Mouse (Mus musculus) forebrain, embryonic 14.5 days (tissue): Measurements from ENCODE around the gene Bbip1. TPM values are rescaled to one million over a fixed set of nuclear protein-coding genes. Genes with fewer than 3 reads are reported as not detected.

Experiments
- ATAC-seq: fragments of 200-750 bp; cut with Nextera tagmentation; 2 replicates; pipeline ENCODE4 v1.8.0; 2017; ENCODE audit warnings: mild to moderate bottlenecking, moderate library complexity
- DNase-seq: peaks from one replicate; pipeline ENCODE4 v3.0.0-alpha.2; 2015; ENCODE audit warnings: low spot score
- H3K27ac ChIP-seq: fragments of 300-500 bp; sonication (generic); 2 replicates; pipeline ENCODE4 v1.5.1; 2014; ENCODE audit warnings: low read depth, mild to moderate bottlenecking, control low read depth, low read length, moderate library complexity
- H3K27me3 ChIP-seq: fragments of 300-500 bp; sonication (generic); replicated peaks from 2 replicates; pipeline ENCODE4 v1.6.1; 2014; ENCODE audit warnings: low read length, control low read depth, mixed read lengths; ENCODE audit not compliant: control insufficient read depth, insufficient read depth
- H3K36me3 ChIP-seq: fragments of 300-500 bp; sonication (generic); 2 replicates; pipeline ENCODE4 v1.6.1; 2014; ENCODE audit warnings: low read length, control low read depth; ENCODE audit not compliant: control insufficient read depth, insufficient read depth
- H3K4me1 ChIP-seq: fragments of 300-500 bp; sonication (generic); 2 replicates; pipeline ENCODE4 v1.6.1; 2014; ENCODE audit warnings: antibody characterized with exemption, low read length, control low read depth; ENCODE audit not compliant: control insufficient read depth, insufficient read depth
- H3K4me2 ChIP-seq: fragments of 300-500 bp; sonication (generic); 2 replicates; pipeline ENCODE4 v1.6.1; 2014; ENCODE audit warnings: mild to moderate bottlenecking, control low read depth, low read length
- H3K4me3 ChIP-seq: fragments of 300-500 bp; sonication (generic); 2 replicates; pipeline ENCODE4 v1.5.1; 2014; ENCODE audit warnings: low read depth, low read length, control low read depth
- H3K9ac ChIP-seq: fragments of 300-500 bp; sonication (generic); 2 replicates; pipeline ENCODE4 v1.6.1; 2014; ENCODE audit warnings: mild to moderate bottlenecking, low read length, control low read depth, moderate library complexity
- H3K9me3 ChIP-seq: fragments of 300-500 bp; sonication (generic); replicated peaks from 2 replicates; pipeline ENCODE4 v1.6.1; 2016; ENCODE audit warnings: low read length, control low read depth, mixed read lengths; ENCODE audit not compliant: control insufficient read depth
- WGBS: fragments of 180-500 bp; shearing (Covaris S2); extraction: QIAGEN DNeasy Blood & Tissue Kit; methylation state at CpG from one replicate; pipeline ENCODE4 v1.1.7; 2014; 5-methylcytosine and 5-hydroxymethylcytosine counted together
- polyA plus RNA-seq: library from polyadenylated mRNA; unstranded; fragments of >200 nt; fragmentation: Nextera tagmentation; extraction: Ambion mirVana; gene quantifications from 2 replicates; pipeline ENCODE4 v1.2.1, GENCODE M21; 2014

Bbip1 gene
- polyA plus RNA-seq, 1 experiment from 2014 or later = 174 TPM

- Histone ChIP-seq H3K4me2 (peak overlapping the region; percentile 70; the same call in 1 of the 2 replicates), H3K36me3 (peaks cover 17% of the 10 kb centered on the region)
- ATAC-seq = no peak
Observed at GRCm38 (mm10) chr19:53906033-53906702, 38.3 kb downstream of the Bbip1 start.

DNA sequence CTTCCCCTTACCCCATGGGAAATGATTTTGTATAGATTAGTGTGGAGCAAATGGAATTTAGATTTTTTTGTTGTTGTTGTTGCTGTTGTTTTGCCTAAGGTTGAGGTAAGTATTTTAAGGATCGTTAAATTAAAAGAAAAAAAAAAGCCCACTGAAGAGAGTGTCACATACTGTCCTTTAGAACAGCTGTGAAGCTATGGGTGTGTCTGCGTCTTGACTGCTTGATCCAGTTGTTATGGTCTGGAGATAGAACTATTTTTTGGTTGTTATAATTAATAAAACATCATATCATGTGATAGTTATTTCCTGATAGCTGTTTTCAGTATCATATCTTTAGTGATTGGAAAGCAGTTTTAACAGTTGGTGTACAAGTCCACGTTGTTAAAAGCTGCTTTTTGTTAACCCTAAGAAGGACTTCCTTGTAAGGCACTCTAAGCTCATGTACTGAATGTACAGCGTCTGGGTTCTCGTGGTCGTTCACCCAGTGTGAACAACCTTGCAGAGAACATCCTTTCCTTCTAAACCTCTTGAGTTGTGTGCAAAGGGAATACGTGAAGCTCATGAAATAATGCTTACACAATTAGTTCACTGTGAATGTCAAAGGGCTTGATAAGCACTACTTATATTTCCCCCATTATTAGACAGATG lies 39.5 kb downstream of the Bbip1 start:
- WGBS = 54% methylated on average over 7 of the region's 7 CpGs
- Histone ChIP-seq H3K36me3 (peaks cover 14% of the 10 kb centered on the region), H3K9me3 (no peaks in the 10 kb centered on the region), H3K4me1 (peaks cover 15% of the 10 kb centered on the region), H3K4me2 (peak overlapping the region; percentile 70), H3K4me3 (peak overlapping the region; percentile 95), H3K27me3 (no peaks in the 10 kb centered on the region), H3K27ac (no peak overlapping the region), H3K9ac (peak overlapping the region; percentile 92)
- no peak for ATAC-seq
- DNase-seq = no peak

More at GRCm38 (mm10) chr19:53906033-53906702, 38.3 kb downstream of the Bbip1 start:
- DNase-seq = no peak
- Histone ChIP-seq H3K9me3 (no peaks in the 10 kb centered on the region), H3K4me3 (no peak overlapping the region), H3K27me3 (no peaks in the 10 kb centered on the region), H3K9ac (no peak overlapping the region), H3K27ac (no peak overlapping the region), H3K4me1 (peaks cover 15% of the 10 kb centered on the region)
- 69% methylated on average over 6 of the region's 6 CpGs for WGBS

DNA sequence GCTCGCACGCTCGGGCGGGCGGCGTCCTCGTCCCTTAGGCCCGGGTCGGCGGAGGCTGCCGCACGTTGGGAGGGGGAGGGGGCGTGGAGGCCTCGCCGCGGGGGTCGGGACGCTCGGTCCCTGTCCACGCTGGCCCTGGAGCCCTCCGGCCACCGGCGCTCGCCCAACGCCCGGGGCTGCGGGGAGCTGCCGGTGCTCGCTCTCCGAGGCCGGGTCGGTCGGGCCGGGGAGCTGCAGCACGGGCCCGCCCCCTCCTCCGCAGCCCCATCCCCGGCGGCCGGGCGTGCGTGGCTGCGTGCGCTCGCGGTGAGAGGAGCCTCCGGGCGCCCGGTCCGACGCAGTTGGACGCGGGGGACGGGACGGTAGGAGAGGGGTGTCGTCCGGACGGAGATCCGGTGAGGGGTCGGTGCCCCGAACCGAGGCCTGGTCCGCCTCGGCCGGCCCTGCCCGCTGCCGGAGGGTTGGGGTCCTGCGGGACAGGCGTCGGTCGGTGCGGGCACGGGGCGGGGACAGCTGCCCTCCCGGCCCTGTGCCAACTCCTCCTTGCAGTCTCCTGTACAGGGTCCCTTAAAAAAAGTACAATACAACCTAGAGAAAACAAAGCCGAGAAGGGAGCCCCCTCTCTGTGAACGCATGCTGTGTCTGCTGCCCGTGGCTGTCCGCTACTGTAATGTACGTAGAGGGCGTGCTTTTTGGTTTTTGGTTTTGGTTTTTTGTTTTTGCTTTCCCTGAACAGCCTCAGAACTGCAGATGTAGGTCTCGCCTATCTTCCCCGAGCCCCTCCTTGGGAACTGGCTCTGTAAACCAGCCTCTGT lies 40.7 kb downstream of the Bbip1 start:
- DNase-seq (peak; percentile 73), ATAC-seq (peak; percentile 75)
- under 1% methylated on average over 64 of the region's 83 CpGs for WGBS
- Histone ChIP-seq H3K27me3 (no peaks in the 10 kb centered on the region), H3K4me2 (peak overlapping the region; percentile 70), H3K4me3 (peak overlapping the region; percentile 95), H3K4me1 (peaks cover 15% of the 10 kb centered on the region), H3K27ac (peak overlapping the region; percentile 91), H3K9me3 (no peaks in the 10 kb centered on the region), H3K9ac (peak overlapping the region; percentile 92), H3K36me3 (0 out of 2 replicates have a peak, but pooled peaks cover 5% of the 10 kb centered on the region)

GRCm38 (mm10) chr19:53902739-53903487 lies 41.5 kb downstream of the Bbip1 start:
- peak overlapping the region; percentile 95 for H3K4me3 ChIP-seq
- no peaks in the 10 kb centered on the region for H3K9me3 ChIP-seq
- 0 out of 2 replicates have a peak, but pooled peaks cover under 1% of the 10 kb centered on the region for H3K36me3 ChIP-seq
- peak; percentile 99 for DNase-seq
- under 1% methylated on average over 57 of the region's 61 CpGs for WGBS
- H3K27ac ChIP-seq = peak overlapping the region; percentile 91
- peak overlapping the region; percentile 70 for H3K4me2 ChIP-seq
- H3K4me1 ChIP-seq = peaks cover 15% of the 10 kb centered on the region
- H3K27me3 ChIP-seq = no peaks in the 10 kb centered on the region
- H3K9ac ChIP-seq = peak overlapping the region; percentile 92
- peak; percentile 99 for ATAC-seq

- Histone ChIP-seq H3K9me3 (no peaks in the 10 kb centered on the region), H3K36me3 (no peaks in the 10 kb centered on the region), H3K4me2 (peak overlapping the region; percentile 70), H3K27ac (peak overlapping the region; percentile 52), H3K4me1 (peaks cover 15% of the 10 kb centered on the region), H3K4me3 (peak overlapping the region; percentile 95), H3K27me3 (no peaks in the 10 kb centered on the region), H3K9ac (peak overlapping the region; percentile 92)
- no peak for ATAC-seq
- DNase-seq = no peak
- 59% methylated on average over 15 of the region's 15 CpGs for WGBS
Observed at GRCm38 (mm10) chr19:53901931-53902738, 42.3 kb downstream of the Bbip1 start.

GRCm38 (mm10) chr19:53899941-53900610 lies 44.4 kb downstream of the Bbip1 start:
- DNase-seq = no peak
- no peak overlapping the region for H3K9ac ChIP-seq
- WGBS = 89% methylated on average over 14 of the region's 14 CpGs
- H3K4me1 ChIP-seq = peaks cover 11% of the 10 kb centered on the region
- ATAC-seq = no peak
- H3K4me3 ChIP-seq = no peak overlapping the region
- H3K9me3 ChIP-seq = no peaks in the 10 kb centered on the region
- H3K36me3 ChIP-seq = no peaks in the 10 kb centered on the region
- H3K27ac ChIP-seq = no peak overlapping the region
- no peak overlapping the region for H3K4me2 ChIP-seq
- no peaks in the 10 kb centered on the region for H3K27me3 ChIP-seq

DNA sequence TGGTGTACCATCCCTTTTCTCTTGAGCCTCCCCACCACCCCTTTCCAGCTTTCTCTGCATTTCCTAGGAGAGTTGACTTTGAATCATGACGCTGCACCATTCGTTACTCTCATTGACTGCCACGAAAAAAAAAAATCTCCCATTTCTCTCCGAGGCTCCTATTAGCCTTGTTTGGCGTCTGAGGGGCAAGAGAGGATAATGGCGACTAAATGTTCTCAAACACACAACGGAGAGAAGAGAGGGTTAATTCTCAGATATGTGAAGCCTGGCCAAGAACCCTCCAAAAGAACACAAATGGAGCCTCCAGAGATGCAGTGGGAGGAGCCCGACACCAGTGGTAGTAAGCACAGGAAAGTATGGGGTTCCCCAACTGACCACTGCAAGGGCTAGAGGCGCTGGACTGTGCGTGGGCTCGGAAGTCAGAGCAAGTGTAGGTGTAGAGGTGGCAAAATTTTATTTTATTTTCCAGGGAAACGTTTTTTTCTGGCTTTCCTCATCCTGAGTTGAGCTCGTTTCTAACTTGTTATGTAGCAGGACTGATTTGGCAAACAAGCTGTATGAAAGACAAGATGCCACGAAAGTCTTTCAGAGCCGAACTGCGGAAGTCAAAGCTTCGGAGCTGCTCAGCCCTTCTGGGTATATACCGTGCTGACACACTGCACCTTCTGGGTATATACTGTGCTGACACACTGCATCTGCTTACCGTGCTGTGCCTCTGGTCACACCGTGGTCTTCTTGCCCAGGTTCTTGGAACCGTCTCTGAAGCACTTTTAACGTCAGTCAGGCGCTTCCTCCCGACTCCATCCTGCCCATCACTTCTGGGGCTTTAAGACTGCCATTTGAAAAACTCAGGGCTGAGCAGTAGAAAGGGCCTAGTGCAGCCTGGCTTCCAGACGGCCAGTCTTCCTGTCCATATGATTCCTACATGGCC lies 45.2 kb downstream of the Bbip1 start:
- ATAC-seq (no peak), DNase-seq (no peak)
- Histone ChIP-seq H3K4me2 (no peak overlapping the region), H3K4me1 (peaks cover 5% of the 10 kb centered on the region; the same call in 1 of the 2 replicates), H3K4me3 (no peak overlapping the region), H3K27me3 (no peaks in the 10 kb centered on the region), H3K36me3 (no peaks in the 10 kb centered on the region), H3K9ac (no peak overlapping the region), H3K27ac (no peak overlapping the region), H3K9me3 (no peaks in the 10 kb centered on the region)
- 79% methylated on average over 25 of the region's 25 CpGs for WGBS
